Mouse (Mus musculus): ENCODE results near the gene Treh.

- TF ChIP-seq CTCF (IDR thresholded peaks at IDR 0.05; ENCODE audit: low read depth, low read length) (no peak), POLR2A (IDR thresholded peaks at IDR 0.05; ENCODE audit: borderline replicate concordance, low read depth, low read length) (no peak)
Observed at GRCm38 (mm10) chr9:44645924-44646323, 27.1 kb upstream of the Treh start.
